Mouse (Mus musculus) neutrophil, adult 65 days (primary cell): ENCODE data around the gene Rnf115. TPM values are rescaled to one million over a fixed set of nuclear protein-coding genes. Genes with fewer than 3 reads are reported as not detected.

Source experiments
- total RNA-seq: library from RNA; stranded (reverse); gene quantifications from 2 replicates; pipeline ENCODE4 v1.2.4, GENCODE M21; 2023

Gene Rnf115
- total RNA-seq = 62.1 and 69.5 TPM in 2 replicates

DNA sequence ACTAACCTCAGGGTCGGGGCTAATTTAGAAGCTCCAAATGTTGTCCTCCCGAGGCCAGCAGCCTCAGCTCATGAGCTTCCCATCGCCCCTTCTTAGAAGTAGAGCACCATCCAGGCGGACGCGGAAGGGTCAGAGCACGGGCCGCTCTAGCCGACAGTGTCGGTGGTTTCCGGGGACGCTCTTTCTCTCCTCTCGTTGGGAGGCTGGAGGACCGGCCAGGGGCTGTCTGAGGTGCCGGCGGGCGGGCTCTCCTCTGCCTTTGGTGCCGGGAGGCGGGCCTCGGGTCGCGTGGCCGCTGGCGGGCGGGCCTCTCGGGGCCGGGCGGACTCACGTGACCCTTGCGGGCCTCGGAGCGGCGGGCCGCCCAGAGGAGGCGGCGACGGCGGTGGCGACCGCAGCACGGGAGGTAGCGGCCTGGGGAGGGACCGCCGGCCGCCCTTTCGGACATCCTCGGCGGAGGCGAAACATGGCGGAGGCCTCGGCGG lies at the start of gene Rnf115, which contains the start of gene Polr3c:
TSS of gene Rnf115 (plus strand) at position 322 of the 485 bp plus-strand sequence.
TSS of gene Polr3c (minus strand) at position 286 of the 485 bp plus-strand sequence.

DNA sequence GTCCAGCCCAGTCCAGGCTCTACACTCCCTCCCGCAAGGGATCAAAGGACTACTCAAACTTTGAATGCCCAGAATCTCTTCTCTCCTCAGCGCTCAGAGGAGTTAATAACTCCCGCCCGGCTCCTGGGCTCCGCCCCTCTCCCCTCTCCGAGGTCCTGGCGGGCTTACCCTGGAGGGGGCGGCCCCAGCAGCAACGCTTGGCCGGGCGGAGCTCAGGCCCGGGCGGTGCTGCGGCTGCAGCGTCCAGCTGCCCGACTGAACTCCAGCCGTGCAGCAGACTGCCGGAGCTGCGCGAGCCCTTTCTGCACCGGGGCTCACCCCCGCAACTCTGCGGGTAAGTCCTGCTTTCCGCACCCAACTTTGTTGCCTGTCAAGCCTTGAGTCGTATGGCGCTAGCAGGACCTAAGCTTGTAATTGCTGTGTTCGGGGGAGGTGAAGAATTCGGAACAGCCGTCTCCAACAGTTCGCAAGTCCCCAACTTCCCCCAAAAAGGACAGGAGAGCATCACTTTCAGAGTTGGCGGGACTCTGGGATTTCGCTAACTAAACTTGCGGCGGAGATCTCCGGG lies 31.2 kb upstream of the Rnf115 start, which contains the start of gene Pias3:
TSS of gene Pias3 (plus strand) at position 187 of the 568 bp plus-strand sequence.

GRCm38 (mm10) chr3:96707903-96708683 lies 19.4 kb upstream of the Rnf115 start, which contains the start of gene Nudt17:
Gene Nudt17, minus strand, starts transcription at chr3:96708562.

GRCm38 (mm10) chr3:96828984-96829383 lies 101.5 kb downstream of the Rnf115 start, which contains the start of the genes Pdzk1 and Cd160:
Gene Pdzk1, plus strand, starts transcription at chr3:96829284.
Gene Cd160, minus strand, starts transcription at chr3:96829351.

Other genes starting within 250 kb of the Rnf115 start
- not detected in 2 replicates for gene Hfe2, start 202.5 kb upstream of the Rnf115 start, total RNA-seq
- 874 and 982 TPM in 2 replicates for gene Txnip, start 169.7 kb upstream of the Rnf115 start, total RNA-seq
- 0.82 TPM in 1 of 2 replicates, not detected in the other for gene Gm16253, start 150.7 kb upstream of the Rnf115 start, total RNA-seq
- 13.5 and 16.6 TPM in 2 replicates for gene Polr3gl, start 133.5 kb upstream of the Rnf115 start, total RNA-seq
- gene Ankrd34a, start 131.0 kb upstream of the Rnf115 start, total RNA-seq = not detected in 2 replicates
- 0.41 and 0.68 TPM in 2 replicates for gene Lix1l, start 126.5 kb upstream of the Rnf115 start, total RNA-seq
- gene Rbm8a, start 97.7 kb upstream of the Rnf115 start, total RNA-seq = 52.4 and 66.7 TPM in 2 replicates
- gene Pex11b, start 92.3 kb upstream of the Rnf115 start, total RNA-seq = 9.8 and 10.4 TPM in 2 replicates
- gene Gm42957, start 92.2 kb upstream of the Rnf115 start, total RNA-seq = not detected in 2 replicates
- 0.47 and 0.84 TPM in 2 replicates for gene Itga10, start 82.1 kb upstream of the Rnf115 start, total RNA-seq
- not detected in 2 replicates for gene Ankrd35, start 57.5 kb upstream of the Rnf115 start, total RNA-seq
- gene Pias3, start 31.3 kb upstream of the Rnf115 start, total RNA-seq = 35.0 and 35.4 TPM in 2 replicates
- gene Nudt17, start 19.1 kb upstream of the Rnf115 start, total RNA-seq = 0.88 and 1.3 TPM in 2 replicates
- 33.7 and 44.1 TPM in 2 replicates for gene Polr3c, start within 50 bp of the Rnf115 start, total RNA-seq
- not detected in 2 replicates for gene Pdzk1, start 101.6 kb downstream of the Rnf115 start, total RNA-seq
- not detected in 2 replicates for gene Cd160, start 101.7 kb downstream of the Rnf115 start, total RNA-seq
- gene Gja5, start 177.0 kb downstream of the Rnf115 start, total RNA-seq = 0.88 TPM in 1 of 2 replicates, not detected in the other
- 6.1 and 6.4 TPM in 2 replicates for gene Gpr89, start 177.7 kb downstream of the Rnf115 start, total RNA-seq
- gene Gja8, start 198.4 kb downstream of the Rnf115 start, total RNA-seq = not detected in 2 replicates